Mouse (Mus musculus): ENCODE results near the gene Xpo4.

GRCm38 (mm10) chr14:57699461-57699970 is 34.3 kb upstream of the Xpo4 start:
- no peak for TF ChIP-seq CTCF (IDR thresholded peaks at IDR 0.05; ENCODE audit: insufficient read depth, low read length)
- no peak for TF ChIP-seq POLR2A (IDR thresholded peaks at IDR 0.05; ENCODE audit: borderline replicate concordance, extremely low read depth, low read depth, low read length)
